Mouse (Mus musculus): ENCODE measurements around the gene Palld. TPM values are rescaled to one million over a fixed set of nuclear protein-coding genes. Genes with fewer than 3 reads are reported as not detected.

Palld gene
- total and polyA plus RNA-seq, 3 experiments, result 0.33 TPM; not detected in 2

DNA sequence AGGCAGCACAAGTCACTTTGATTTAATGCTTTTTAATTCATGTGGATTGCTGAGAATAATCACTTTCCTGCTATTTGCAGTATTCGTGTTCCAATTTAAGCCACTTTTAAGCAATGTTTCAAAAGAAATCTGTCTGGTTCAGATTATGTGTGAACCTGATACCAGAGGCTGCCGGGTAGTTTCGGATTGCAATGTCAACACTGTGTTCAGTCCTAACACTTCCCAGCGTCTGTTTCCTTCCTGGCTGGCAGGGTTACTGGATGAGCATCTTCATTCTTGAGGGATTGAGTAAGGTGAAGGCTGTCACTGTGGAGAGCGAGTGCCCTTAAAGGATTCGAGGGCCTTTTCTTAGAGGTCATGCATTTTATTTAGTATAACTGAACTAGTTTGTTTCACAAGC lies 71.7 kb downstream of the Palld start:
- Histone ChIP-seq H3K4me1 (ENCODE audit: insufficient read depth, low read depth, low read length) (no peaks in the 10 kb centered on the region), H3K36me3 (replicated peaks) (no peaks in the 10 kb centered on the region), H3K9me3 (replicated peaks) (no peaks in the 10 kb centered on the region), H3K27me3 (ENCODE audit: insufficient read depth, low read length) (no peaks in the 10 kb centered on the region), H3K4me3 (ENCODE audit: low read depth, low read length) (no peak overlapping the region)
- no peak for ATAC-seq (ENCODE audit: extremely low read depth, insufficient number of reproducible peaks, low FRiP score, poor library complexity, severe bottlenecking)
- no peak for DNase-seq (ENCODE audit: low spot score)
- TF ChIP-seq GATA1 (IDR thresholded peaks at IDR 0.05; ENCODE audit: borderline replicate concordance, low read length), result no peak
- TF ChIP-seq GATA2 (IDR thresholded peaks at IDR 0.05; ENCODE audit: borderline replicate concordance, low read depth, low read length), result no peak
- no peak for TF ChIP-seq POLR2AphosphoS5 (IDR thresholded peaks at IDR 0.05; ENCODE audit: insufficient replicate concordance, low read depth, low read length)
- TF ChIP-seq TAL1 (conservative IDR thresholded peaks at IDR 0.05; ENCODE audit: low read depth, low read length), result no peak
- no peak for TF ChIP-seq CTCF (IDR thresholded peaks at IDR 0.05; ENCODE audit: low read depth, low read length)

DNA sequence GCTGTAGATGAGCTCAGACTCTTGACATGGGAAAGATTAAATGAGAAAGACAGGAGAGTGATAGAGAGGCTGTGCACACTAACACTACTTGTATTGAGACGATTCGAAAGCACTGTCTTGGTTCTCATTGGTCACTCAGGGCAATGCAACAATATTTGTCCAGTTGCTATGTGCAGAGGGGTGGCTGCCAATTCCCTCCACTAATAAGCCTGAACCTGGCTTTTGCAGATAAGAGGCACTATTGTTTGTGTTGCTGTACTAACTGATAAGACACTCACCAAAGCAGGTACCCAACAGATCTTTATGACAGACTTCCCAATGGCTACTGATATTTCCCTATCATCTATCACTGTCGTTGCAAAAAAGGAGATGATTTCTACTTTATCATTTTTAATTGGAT lies 77.9 kb downstream of the Palld start:
- TF ChIP-seq CTCF (IDR thresholded peaks at IDR 0.05; ENCODE audit: low read depth, low read length) (no peak), TAL1 (conservative IDR thresholded peaks at IDR 0.05; ENCODE audit: low read depth, low read length) (no peak), GATA2 (IDR thresholded peaks at IDR 0.05; ENCODE audit: borderline replicate concordance, low read depth, low read length) (no peak), GATA1 (IDR thresholded peaks at IDR 0.05; ENCODE audit: borderline replicate concordance, low read length) (no peak), POLR2AphosphoS5 (IDR thresholded peaks at IDR 0.05; ENCODE audit: insufficient replicate concordance, low read depth, low read length) (no peak)
- no peaks in the 10 kb centered on the region for H3K4me1 ChIP-seq (ENCODE audit: insufficient read depth, low read depth, low read length)
- no peaks in the 10 kb centered on the region for H3K36me3 ChIP-seq (replicated peaks)
- H3K27me3 ChIP-seq (ENCODE audit: insufficient read depth, low read length), result no peaks in the 10 kb centered on the region
- ATAC-seq (ENCODE audit: extremely low read depth, insufficient number of reproducible peaks, low FRiP score, poor library complexity, severe bottlenecking) (peak; percentile 84), DNase-seq (ENCODE audit: low spot score) (no peak)
- H3K4me3 ChIP-seq (ENCODE audit: low read depth, low read length), result no peak overlapping the region
- no peaks in the 10 kb centered on the region for H3K9me3 ChIP-seq (replicated peaks)

DNA sequence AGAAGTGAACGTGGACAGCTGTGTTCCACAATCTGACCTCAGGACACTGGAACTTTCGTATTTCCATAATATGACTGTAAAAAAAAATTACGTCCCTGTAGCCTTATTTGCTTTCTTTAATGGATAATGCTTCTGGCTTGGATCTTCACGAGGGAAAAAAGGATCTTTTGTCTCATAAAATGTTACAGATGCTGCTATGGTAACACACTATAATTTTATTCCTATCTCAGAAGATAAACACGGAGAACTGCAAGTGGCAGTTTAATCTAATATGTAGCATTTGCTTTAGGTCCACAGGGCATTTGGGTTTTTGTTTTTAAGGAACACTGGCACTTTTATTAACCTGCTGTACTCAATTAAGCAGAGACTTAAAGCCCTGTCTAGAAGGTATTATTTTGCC lies 79.3 kb downstream of the Palld start:
- DNase-seq (ENCODE audit: low spot score), result no peak
- TF ChIP-seq GATA2 (IDR thresholded peaks at IDR 0.05; ENCODE audit: borderline replicate concordance, low read depth, low read length), result no peak
- TF ChIP-seq CTCF (IDR thresholded peaks at IDR 0.05; ENCODE audit: low read depth, low read length), result no peak
- no peak for TF ChIP-seq GATA1 (IDR thresholded peaks at IDR 0.05; ENCODE audit: borderline replicate concordance, low read length)
- TF ChIP-seq TAL1 (conservative IDR thresholded peaks at IDR 0.05; ENCODE audit: low read depth, low read length), result no peak
- no peak for TF ChIP-seq POLR2AphosphoS5 (IDR thresholded peaks at IDR 0.05; ENCODE audit: insufficient replicate concordance, low read depth, low read length)
- Histone ChIP-seq H3K27me3 (ENCODE audit: insufficient read depth, low read length) (no peaks in the 10 kb centered on the region), H3K4me3 (ENCODE audit: low read depth, low read length) (no peak overlapping the region), H3K36me3 (replicated peaks) (no peaks in the 10 kb centered on the region), H3K9me3 (replicated peaks) (no peaks in the 10 kb centered on the region), H3K4me1 (ENCODE audit: insufficient read depth, low read depth, low read length) (no peaks in the 10 kb centered on the region)
- ATAC-seq (ENCODE audit: extremely low read depth, insufficient number of reproducible peaks, low FRiP score, poor library complexity, severe bottlenecking), result no peak

DNA sequence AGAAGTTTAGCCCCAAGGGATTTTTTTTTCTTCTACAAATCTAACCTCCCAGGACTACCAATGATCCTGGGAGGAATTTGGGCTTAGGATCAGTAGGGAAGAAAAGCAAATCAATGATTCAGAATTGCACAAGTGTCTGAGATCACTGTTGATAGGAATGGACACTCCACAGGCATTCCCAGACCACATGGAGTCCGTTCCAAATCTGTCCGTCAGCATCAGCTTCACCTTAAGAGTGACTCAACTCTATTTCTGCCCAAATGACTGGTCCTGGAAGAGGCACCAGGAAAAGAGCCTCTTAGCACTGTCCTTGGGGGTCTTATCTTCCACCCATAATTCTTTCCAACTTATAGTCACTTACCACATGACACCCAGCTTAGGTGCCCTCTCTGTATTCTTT lies 98.7 kb downstream of the Palld start:
- TF ChIP-seq TAL1 (conservative IDR thresholded peaks at IDR 0.05; ENCODE audit: low read depth, low read length) (no peak), POLR2AphosphoS5 (IDR thresholded peaks at IDR 0.05; ENCODE audit: insufficient replicate concordance, low read depth, low read length) (no peak), GATA1 (IDR thresholded peaks at IDR 0.05; ENCODE audit: borderline replicate concordance, low read length) (no peak), GATA2 (IDR thresholded peaks at IDR 0.05; ENCODE audit: borderline replicate concordance, low read depth, low read length) (no peak), CTCF (IDR thresholded peaks at IDR 0.05; ENCODE audit: low read depth, low read length) (no peak)
- Histone ChIP-seq H3K4me3 (ENCODE audit: low read depth, low read length) (no peak overlapping the region), H3K9me3 (replicated peaks) (no peaks in the 10 kb centered on the region), H3K27me3 (ENCODE audit: insufficient read depth, low read length) (no peaks in the 10 kb centered on the region), H3K4me1 (ENCODE audit: insufficient read depth, low read depth, low read length) (no peaks in the 10 kb centered on the region), H3K36me3 (replicated peaks) (no peaks in the 10 kb centered on the region)
- DNase-seq (ENCODE audit: low spot score) (no peak), ATAC-seq (ENCODE audit: extremely low read depth, insufficient number of reproducible peaks, low FRiP score, poor library complexity, severe bottlenecking) (no peak)

DNA sequence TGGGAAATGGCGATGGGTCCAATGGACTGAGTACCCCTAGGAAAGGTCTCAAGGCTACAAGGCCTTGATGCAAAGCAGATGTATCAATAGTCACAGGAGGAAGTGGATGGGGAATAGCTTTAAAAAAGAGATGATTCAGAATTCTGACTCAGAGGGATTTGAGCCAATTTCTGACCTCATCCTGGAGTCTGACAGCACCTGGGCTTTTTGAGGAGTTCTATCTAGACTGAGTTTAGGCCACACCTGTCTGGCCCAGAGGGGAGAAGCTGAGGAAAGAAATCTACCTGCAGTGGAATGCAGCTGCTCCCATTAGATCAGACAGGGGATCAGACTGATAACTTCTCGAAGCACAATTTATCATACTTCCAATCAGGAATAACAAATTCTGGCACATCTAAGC lies 99.7 kb downstream of the Palld start:
- H3K27me3 ChIP-seq (ENCODE audit: insufficient read depth, low read length), result no peaks in the 10 kb centered on the region
- H3K9me3 ChIP-seq (replicated peaks), result no peaks in the 10 kb centered on the region
- TF ChIP-seq CTCF (IDR thresholded peaks at IDR 0.05; ENCODE audit: low read depth, low read length) (no peak), TAL1 (conservative IDR thresholded peaks at IDR 0.05; ENCODE audit: low read depth, low read length) (no peak), GATA1 (IDR thresholded peaks at IDR 0.05; ENCODE audit: borderline replicate concordance, low read length) (no peak), GATA2 (IDR thresholded peaks at IDR 0.05; ENCODE audit: borderline replicate concordance, low read depth, low read length) (no peak), POLR2AphosphoS5 (IDR thresholded peaks at IDR 0.05; ENCODE audit: insufficient replicate concordance, low read depth, low read length) (no peak)
- H3K4me1 ChIP-seq (ENCODE audit: insufficient read depth, low read depth, low read length), result no peaks in the 10 kb centered on the region
- H3K4me3 ChIP-seq (ENCODE audit: low read depth, low read length), result no peak overlapping the region
- ATAC-seq (ENCODE audit: extremely low read depth, insufficient number of reproducible peaks, low FRiP score, poor library complexity, severe bottlenecking), result no peak
- DNase-seq (ENCODE audit: low spot score), result no peak
- no peaks in the 10 kb centered on the region for H3K36me3 ChIP-seq (replicated peaks)

DNA sequence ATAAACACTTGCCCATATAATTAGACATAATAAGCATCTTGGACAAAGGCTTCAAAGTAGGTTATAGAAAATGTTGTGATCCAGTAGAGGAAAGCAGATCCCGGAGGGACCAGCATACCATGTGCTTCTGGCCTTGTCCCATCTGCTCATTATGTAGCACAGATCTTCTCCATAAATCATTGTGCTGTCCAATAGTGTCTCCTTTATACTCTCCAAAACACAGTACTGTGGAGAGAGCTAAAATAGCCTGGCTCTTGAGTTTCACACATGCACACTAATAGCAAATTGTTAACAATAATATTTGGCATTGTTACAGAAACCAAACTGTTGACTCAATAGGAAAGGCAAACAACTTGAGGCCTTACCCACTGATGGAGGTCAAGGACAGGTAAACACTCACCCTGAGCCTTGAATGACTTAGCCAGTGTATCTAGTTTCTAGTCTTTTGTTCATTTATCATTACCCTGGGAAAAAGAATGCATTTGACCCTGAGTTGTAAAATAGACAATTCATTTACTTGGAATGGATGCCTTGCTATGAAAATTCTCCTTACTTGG lies 105.0 kb downstream of the Palld start:
- no peaks in the 10 kb centered on the region for H3K9me3 ChIP-seq (replicated peaks)
- ATAC-seq (ENCODE audit: extremely low read depth, insufficient number of reproducible peaks, low FRiP score, poor library complexity, severe bottlenecking) (no peak), DNase-seq (ENCODE audit: low spot score) (no peak)
- H3K36me3 ChIP-seq (replicated peaks), result no peaks in the 10 kb centered on the region
- TF ChIP-seq GATA1 (IDR thresholded peaks at IDR 0.05; ENCODE audit: borderline replicate concordance, low read length), result no peak
- TF ChIP-seq POLR2AphosphoS5 (IDR thresholded peaks at IDR 0.05; ENCODE audit: insufficient replicate concordance, low read depth, low read length), result no peak
- TF ChIP-seq CTCF (IDR thresholded peaks at IDR 0.05; ENCODE audit: low read depth, low read length), result no peak
- no peak for TF ChIP-seq GATA2 (IDR thresholded peaks at IDR 0.05; ENCODE audit: borderline replicate concordance, low read depth, low read length)
- TF ChIP-seq TAL1 (conservative IDR thresholded peaks at IDR 0.05; ENCODE audit: low read depth, low read length), result no peak
- no peaks in the 10 kb centered on the region for H3K27me3 ChIP-seq (ENCODE audit: insufficient read depth, low read length)
- no peak overlapping the region for H3K4me3 ChIP-seq (ENCODE audit: low read depth, low read length)
- H3K4me1 ChIP-seq (ENCODE audit: insufficient read depth, low read depth, low read length), result no peaks in the 10 kb centered on the region
